Mouse (Mus musculus) CD4-positive helper T cell, adult 2 months (primary cell): ENCODE results near the gene Hspb9.

Experiments
- DNase-seq: peaks from one replicate; pipeline ENCODE4 v3.0.0-alpha.2; 2012; ENCODE audit warnings: low read depth, missing footprints, low spot score

Hspb9 gene

DNA sequence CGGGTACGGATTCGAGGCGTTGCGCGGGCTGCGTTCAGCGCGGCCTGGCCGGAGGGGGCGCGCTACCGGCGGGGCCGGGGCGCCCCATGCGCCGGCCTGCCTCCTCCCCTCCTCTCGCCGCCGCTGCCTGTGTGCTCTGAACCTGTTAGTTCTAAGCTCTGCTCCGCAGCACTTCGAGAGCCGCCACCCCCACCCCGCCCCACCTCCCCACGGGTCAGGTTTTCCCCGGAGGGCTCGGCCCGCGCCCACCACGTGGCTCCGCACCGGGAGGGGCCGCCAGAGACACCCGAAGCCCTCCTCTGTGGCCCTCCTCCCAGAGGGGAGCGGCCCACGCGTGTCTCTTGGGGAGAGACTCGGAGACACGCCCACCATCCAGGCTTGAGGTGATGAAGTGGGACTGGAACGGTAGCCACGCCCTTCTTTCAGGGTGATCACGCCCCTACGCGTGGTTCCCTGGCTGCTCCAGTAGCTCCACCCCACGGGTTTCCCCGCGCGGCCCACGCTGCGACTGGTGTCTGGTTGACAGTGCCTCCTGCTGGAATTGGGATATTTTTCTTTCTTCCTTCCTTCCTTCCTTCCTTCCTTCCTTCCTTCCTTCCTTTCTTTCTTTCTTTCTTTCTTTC lies 46.1 kb downstream of the Hspb9 start, which contains the start of gene Kcnh4:
Gene Kcnh4 (minus strand): TSS at position 332 of the 623 bp plus-strand sequence.
- peak; percentile 90 for DNase-seq

DNA sequence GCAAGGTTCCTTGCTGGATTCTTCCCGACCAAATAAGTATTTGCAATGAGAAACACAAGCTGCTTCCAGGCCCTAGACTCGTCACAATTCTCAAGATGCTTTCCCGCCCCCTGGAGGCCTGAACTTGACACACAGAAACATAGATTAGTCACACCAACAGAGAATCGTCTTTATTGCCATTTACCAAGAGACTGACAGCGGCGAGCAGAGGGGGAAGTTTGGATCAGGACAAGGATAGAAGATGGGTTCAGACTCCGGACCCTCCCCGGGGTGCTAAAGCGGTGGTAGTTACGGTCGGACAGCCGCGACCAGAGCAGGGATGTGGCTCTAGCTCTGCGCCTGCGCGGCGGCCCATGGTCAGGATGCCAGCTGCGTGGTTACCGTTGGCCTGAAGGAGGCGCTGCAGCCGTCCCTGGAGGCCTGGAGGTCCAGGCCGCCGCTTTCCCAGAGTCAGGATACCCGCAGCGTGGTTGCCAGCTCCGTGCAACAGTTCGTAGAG lies 47.9 kb downstream of the Hspb9 start:
- DNase-seq: peak; percentile 82

DNA sequence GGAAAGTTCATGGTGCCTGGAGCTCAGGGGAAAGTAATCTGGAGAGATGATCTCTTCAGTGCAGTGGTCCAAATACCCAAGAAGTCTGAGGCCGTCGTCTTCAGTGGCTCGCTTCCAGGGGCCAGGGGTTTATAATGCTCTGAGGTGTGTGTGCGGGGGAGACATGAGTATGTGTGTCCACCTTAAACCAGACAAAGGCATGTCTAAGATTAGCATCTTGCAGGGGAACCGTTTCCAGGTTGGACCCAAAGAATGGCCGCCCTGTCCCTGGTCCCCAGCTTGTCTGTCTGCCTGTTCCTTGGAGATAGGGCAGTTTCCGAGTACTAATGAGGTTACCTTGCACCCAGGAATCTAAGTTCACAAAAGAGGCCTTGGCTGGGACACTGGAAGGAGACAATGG lies 49.2 kb downstream of the Hspb9 start, which contains the start of gene Hcrt:
Gene Hcrt (minus strand): TSS at position 101 of the 400 bp plus-strand sequence.
- DNase-seq: no peak
